Mouse (Mus musculus) heart, embryonic 11.5 days (tissue): ENCODE measurements around the gene Itgb6. TPM values are rescaled to one million over a fixed set of nuclear protein-coding genes. Genes with fewer than 3 reads are reported as not detected.

ENCODE experiments used
- ATAC-seq: fragments of 200-750 bp; cut with Nextera tagmentation; replicated peaks from 2 replicates; pipeline ENCODE4 v1.8.0; 2017; ENCODE audit warnings: moderate library complexity; ENCODE audit not compliant: insufficient number of reproducible peaks, low FRiP score, low TSS enrichment
- H3K27ac ChIP-seq: fragments of 300-500 bp; sonication (generic); 2 replicates; pipeline ENCODE4 v1.5.1; 2014; ENCODE audit warnings: mild to moderate bottlenecking, low read depth, low read length
- H3K27me3 ChIP-seq: fragments of 300-500 bp; sonication (generic); 2 replicates; pipeline ENCODE4 v1.6.1; 2014; ENCODE audit warnings: mild to moderate bottlenecking, low read length, mixed read lengths; ENCODE audit not compliant: control insufficient read depth, insufficient read depth
- H3K36me3 ChIP-seq: fragments of 300-500 bp; sonication (generic); 2 replicates; pipeline ENCODE4 v1.6.1; 2014; ENCODE audit warnings: mild to moderate bottlenecking, low read length, moderate library complexity, mixed read lengths; ENCODE audit not compliant: control insufficient read depth, insufficient read depth
- H3K4me1 ChIP-seq: fragments of 300-500 bp; sonication (generic); 2 replicates; pipeline ENCODE4 v1.6.1; 2014; ENCODE audit warnings: low read length; ENCODE audit not compliant: control insufficient read depth, insufficient read depth
- H3K4me2 ChIP-seq: fragments of 300-500 bp; sonication (generic); 2 replicates; pipeline ENCODE4 v1.6.1; 2014; ENCODE audit warnings: mild to moderate bottlenecking, moderate library complexity
- H3K4me3 ChIP-seq: fragments of 300-500 bp; sonication (generic); 2 replicates; pipeline ENCODE4 v1.5.1; 2014; ENCODE audit warnings: low read depth, low read length
- H3K9ac ChIP-seq: fragments of 300-500 bp; sonication (generic); 2 replicates; pipeline ENCODE4 v1.6.1; 2014; ENCODE audit warnings: mild to moderate bottlenecking, low read depth, low read length, moderate library complexity
- H3K9me3 ChIP-seq: fragments of 300-500 bp; sonication (generic); replicated peaks from 2 replicates; pipeline ENCODE4 v1.6.1; 2016; ENCODE audit warnings: low read length; ENCODE audit not compliant: control insufficient read depth
- WGBS: fragments of 180-500 bp; shearing (Covaris S2); extraction: QIAGEN DNeasy Blood & Tissue Kit; methylation state at CpG from one replicate; pipeline ENCODE4 v1.1.7; 2014; ENCODE audit not compliant: insufficient replicate concordance; 5-methylcytosine and 5-hydroxymethylcytosine counted together
- polyA plus RNA-seq: library from polyadenylated mRNA; unstranded; fragments of >200 nt; fragmentation: Nextera tagmentation; extraction: Ambion mirVana; gene quantifications from 2 replicates; pipeline ENCODE4 v1.2.1, GENCODE M21; 2014

The Itgb6 gene
- polyA plus RNA-seq, 1 experiment from 2014 or later: 0.20 TPM

DNA sequence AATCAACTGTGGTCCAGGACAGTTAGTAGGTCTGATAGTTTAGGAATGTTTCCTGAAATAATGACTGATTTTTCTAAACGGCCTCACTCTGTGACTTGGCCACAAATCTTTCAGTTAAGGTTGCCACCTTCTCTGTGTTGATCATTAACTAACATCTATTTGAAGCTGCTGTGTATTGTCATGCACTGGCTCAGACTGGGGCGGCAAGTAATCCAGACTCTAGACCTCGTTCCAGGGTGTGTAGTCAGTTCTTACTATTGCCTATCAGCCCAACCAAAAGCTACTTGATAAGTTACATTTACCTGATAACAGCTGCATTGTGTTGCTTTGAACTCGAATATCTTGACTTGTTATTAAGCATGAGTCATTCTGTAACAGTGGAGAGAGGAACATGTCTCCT, 67.6 kb downstream of the Itgb6 start:
- H3K9me3 ChIP-seq: no peaks in the 10 kb centered on the region
- no peak overlapping the region for H3K4me2 ChIP-seq
- ATAC-seq: no peak
- WGBS: 40% methylated on average over 4 of the region's 4 CpGs
- no peaks in the 10 kb centered on the region for H3K27me3 ChIP-seq
- H3K9ac ChIP-seq: no peak overlapping the region
- H3K36me3 ChIP-seq: no peaks in the 10 kb centered on the region
- no peaks in the 10 kb centered on the region for H3K4me1 ChIP-seq
- no peak overlapping the region for H3K27ac ChIP-seq
- H3K4me3 ChIP-seq: no peak overlapping the region

DNA sequence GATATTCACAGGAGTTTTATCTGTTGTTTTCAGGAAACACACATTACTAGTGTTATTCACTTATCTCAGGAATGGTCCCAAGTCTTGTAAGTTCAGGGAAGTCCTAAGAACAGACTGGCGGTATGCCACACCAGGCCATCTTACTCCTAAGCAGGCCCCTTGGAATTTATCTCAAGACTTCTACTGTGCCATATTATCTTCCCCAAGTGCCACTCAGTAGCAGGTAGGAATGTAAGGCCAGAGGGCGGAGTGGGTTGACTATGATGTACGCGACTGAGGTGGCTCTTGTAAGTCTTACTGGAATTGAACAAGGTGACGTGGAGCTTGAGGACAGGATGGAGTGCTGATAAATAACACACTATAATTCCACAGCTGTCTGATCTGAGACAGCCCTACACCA, 72.3 kb downstream of the Itgb6 start:
- Histone ChIP-seq H3K27ac (no peak overlapping the region), H3K36me3 (no peaks in the 10 kb centered on the region), H3K9me3 (no peaks in the 10 kb centered on the region), H3K4me1 (no peaks in the 10 kb centered on the region), H3K4me3 (no peak overlapping the region), H3K9ac (no peak overlapping the region), H3K4me2 (no peak overlapping the region), H3K27me3 (no peaks in the 10 kb centered on the region)
- 75% methylated on average over 5 of the region's 5 CpGs for WGBS
- ATAC-seq: no peak

DNA sequence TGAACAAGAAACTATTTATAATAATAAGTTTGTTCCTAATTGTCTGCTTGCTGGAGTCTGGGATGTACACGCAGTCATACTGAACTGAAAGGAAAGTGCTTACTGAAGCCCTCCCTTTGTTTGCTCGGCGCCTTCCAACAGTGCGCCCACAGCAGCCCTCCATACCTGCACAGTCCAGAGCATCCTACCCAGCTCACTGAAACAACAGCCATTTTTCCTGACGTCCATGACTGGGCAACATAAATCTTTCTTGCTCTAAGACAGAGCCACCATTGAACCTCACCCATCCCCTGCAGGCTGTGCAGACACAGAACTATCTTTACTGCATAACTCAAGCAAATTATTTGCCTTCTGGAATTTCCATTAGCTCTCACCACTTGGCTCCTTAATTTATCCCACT, 74.8 kb downstream of the Itgb6 start:
- Histone ChIP-seq H3K27me3 (no peaks in the 10 kb centered on the region), H3K4me1 (no peaks in the 10 kb centered on the region), H3K36me3 (no peaks in the 10 kb centered on the region), H3K27ac (no peak overlapping the region), H3K4me2 (no peak overlapping the region), H3K9me3 (no peaks in the 10 kb centered on the region), H3K4me3 (no peak overlapping the region), H3K9ac (no peak overlapping the region)
- ATAC-seq: no peak
- WGBS: 84% methylated on average over 5 of the region's 5 CpGs

DNA sequence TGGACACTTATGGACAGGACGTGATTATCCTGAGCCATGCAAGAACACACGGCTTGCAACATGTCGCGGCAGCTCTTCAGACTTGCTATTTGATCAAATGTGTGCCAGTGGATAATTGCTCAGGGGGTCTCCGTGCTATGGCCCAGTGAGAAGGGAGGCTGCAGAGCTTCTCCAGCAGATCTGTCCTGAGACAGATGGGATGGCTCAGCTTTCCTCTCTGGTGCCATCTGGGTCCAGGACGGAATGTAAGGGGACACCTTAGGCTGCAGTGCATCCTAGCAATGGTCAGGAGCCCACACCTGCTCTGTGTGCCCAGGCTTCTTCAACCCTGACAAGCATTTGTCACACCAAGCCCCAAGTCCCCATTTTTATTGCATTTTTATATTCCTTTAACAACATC, 75.9 kb downstream of the Itgb6 start:
- no peaks in the 10 kb centered on the region for H3K36me3 ChIP-seq
- no peaks in the 10 kb centered on the region for H3K9me3 ChIP-seq
- H3K9ac ChIP-seq: no peak overlapping the region
- H3K4me2 ChIP-seq: no peak overlapping the region
- no peak overlapping the region for H3K4me3 ChIP-seq
- no peak overlapping the region for H3K27ac ChIP-seq
- no peaks in the 10 kb centered on the region for H3K27me3 ChIP-seq
- 83% methylated on average over 6 of the region's 6 CpGs for WGBS
- H3K4me1 ChIP-seq: no peaks in the 10 kb centered on the region
- ATAC-seq: no peak

DNA sequence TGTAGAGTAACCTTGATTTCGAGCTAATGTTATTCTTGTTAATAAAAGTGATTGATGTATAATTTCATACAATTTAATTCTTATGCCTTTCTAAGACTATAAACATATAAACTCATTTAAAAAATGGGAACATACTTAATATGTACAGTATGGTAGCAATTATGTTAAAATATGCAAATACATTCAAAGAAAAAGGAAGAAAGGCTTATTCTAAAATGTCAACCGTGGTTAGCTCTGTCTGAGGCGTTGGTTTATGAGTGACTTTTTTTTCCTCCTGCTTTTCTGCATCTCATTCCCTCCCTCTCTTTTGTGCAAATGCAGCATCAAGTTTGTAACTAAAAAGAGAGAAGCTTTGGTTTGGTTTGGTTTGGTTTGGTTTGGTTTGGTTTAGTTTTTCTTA, 79.0 kb downstream of the Itgb6 start:
- H3K9ac ChIP-seq: no peak overlapping the region
- no peak overlapping the region for H3K4me2 ChIP-seq
- WGBS: 83% methylated on average over 3 of the region's 3 CpGs
- peaks cover 4% of the 10 kb centered on the region for H3K4me1 ChIP-seq
- no peaks in the 10 kb centered on the region for H3K27me3 ChIP-seq
- no peak overlapping the region for H3K27ac ChIP-seq
- H3K36me3 ChIP-seq: no peaks in the 10 kb centered on the region
- no peaks in the 10 kb centered on the region for H3K9me3 ChIP-seq
- ATAC-seq: no peak
- H3K4me3 ChIP-seq: no peak overlapping the region

DNA sequence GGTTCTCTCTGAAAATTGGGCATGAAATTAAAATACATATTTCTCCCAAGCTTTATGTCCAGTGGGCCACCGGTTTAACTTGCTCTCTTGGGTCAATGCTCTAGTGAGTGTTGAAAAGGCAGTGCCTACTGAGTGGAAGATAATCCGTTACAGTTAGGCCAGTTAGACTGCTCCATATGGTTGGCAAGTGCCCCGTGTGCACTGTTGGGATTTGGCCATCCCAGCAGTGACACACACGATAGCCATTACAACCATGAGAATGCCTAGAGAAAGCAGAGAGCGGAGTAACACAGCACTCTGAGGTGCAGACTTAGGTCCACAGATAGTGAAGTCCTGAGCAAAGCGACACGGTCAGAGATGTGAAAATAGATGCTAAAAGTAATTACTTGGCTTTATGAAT, 79.8 kb downstream of the Itgb6 start:
- no peaks in the 10 kb centered on the region for H3K36me3 ChIP-seq
- H3K9me3 ChIP-seq: no peaks in the 10 kb centered on the region
- peaks cover 7% of the 10 kb centered on the region for H3K4me1 ChIP-seq
- no peak overlapping the region for H3K4me2 ChIP-seq
- no peak for ATAC-seq
- H3K9ac ChIP-seq: no peak overlapping the region
- H3K4me3 ChIP-seq: no peak overlapping the region
- 77% methylated on average over 7 of the region's 7 CpGs for WGBS
- no peak overlapping the region for H3K27ac ChIP-seq
- no peaks in the 10 kb centered on the region for H3K27me3 ChIP-seq

DNA sequence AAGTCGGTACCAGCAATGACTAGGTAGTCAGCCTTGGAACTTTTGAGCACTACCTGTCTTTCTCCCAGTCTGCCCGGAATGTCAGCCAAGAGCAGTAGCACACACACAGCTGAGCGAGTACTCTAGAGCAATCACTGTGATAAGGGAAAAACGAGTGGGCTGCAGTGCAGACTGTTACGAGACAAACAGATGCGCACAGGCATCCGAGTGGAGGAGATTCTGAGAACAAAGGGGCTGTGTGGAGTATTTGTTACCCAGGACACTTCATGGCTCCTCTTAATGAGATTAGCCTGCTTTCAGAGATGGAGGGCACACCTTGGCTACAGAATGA, 82.1 kb downstream of the Itgb6 start:
- Histone ChIP-seq H3K9ac (no peak overlapping the region), H3K27me3 (no peaks in the 10 kb centered on the region), H3K36me3 (no peaks in the 10 kb centered on the region), H3K4me1 (peaks cover 17% of the 10 kb centered on the region), H3K27ac (no peak overlapping the region), H3K4me3 (no peak overlapping the region), H3K9me3 (no peaks in the 10 kb centered on the region), H3K4me2 (peak overlapping the region; percentile 40)
- 26% methylated on average over 7 of the region's 7 CpGs for WGBS
- ATAC-seq: no peak

DNA sequence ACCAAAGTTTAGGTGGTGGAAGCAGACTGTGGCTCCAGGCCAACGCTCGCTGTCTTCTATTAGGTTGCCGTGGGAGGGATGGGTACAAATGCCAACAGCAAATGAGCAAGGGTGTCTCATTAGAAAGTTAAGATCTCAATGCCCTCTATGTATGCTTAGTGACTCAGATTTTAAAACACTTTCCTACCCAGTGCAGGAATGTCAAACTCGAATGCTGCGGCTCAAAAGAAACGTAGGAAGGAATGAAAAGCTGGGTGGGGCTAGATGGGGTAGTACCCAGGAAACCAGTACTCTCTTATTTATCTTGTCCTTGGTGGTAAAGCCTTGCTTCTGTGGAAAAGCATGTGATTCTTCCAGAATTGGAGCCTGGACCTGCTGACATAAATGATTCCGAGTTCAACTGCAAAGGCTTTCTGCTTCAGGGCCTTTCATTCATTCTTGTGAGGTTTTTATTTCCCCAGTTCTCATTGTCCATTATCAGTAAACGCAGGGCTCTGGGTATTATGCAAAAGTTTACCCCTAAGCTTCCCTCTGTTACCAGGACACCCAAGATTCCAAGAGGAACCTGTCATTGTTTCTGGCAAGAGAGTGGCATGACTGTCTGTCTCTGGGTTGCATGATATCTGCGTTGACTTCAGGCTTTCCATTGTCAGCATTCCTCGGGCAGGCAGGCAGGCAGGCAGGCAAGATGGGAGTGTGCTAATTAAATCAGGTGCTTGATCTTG, 82.7 kb downstream of the Itgb6 start:
- peak overlapping the region; percentile 40 for H3K4me2 ChIP-seq
- H3K27ac ChIP-seq: no peak overlapping the region
- no peaks in the 10 kb centered on the region for H3K27me3 ChIP-seq
- no peak overlapping the region for H3K9ac ChIP-seq
- H3K4me3 ChIP-seq: no peak overlapping the region
- no peaks in the 10 kb centered on the region for H3K9me3 ChIP-seq
- 62% methylated on average over 10 of the region's 10 CpGs for WGBS
- peaks cover 17% of the 10 kb centered on the region for H3K4me1 ChIP-seq
- no peaks in the 10 kb centered on the region for H3K36me3 ChIP-seq
- no peak for ATAC-seq

DNA sequence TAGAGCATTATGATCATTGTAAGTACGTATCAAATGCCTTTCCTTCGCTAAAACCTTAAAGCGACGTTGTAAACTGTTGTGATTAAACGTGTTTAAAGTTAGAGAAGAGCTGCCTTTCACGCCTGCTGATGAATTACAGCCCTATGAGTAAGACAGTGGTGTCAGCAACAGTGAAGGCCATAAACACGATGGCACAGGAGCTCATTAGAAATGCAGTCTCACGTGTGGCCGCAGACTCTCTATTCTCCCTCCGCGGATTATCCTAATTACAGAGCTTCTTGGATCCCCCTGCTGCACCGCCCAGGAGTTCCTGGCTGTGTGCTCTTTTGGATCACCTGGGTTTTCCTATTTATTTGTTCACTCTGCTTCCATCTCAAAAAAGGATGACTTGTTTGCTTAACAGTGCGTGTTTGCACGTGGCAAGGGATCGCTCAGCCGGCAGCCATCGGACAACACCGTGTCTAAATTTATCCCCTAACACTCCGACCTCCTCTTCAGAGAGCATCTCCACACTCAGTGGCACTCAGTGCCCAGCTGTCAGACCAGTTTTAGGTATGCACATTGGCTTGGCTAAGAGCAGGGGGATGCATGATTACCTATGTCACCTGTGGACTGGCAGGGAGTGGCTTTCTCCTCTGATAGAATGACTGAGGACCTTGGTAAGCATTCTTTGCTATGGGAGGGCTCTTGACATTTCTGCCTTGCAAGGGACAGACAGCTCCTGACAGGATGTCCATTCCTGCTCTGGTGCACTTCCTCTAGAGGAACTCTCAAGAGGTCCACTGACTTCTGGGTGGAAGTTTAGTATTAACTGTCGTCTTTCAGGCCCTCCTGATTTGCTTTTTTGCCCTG, 85.3 kb downstream of the Itgb6 start:
- ATAC-seq: no peak
- Histone ChIP-seq H3K9ac (no peak overlapping the region), H3K27me3 (no peaks in the 10 kb centered on the region), H3K27ac (no peak overlapping the region), H3K4me2 (no peak overlapping the region), H3K4me3 (no peak overlapping the region), H3K4me1 (peaks cover 17% of the 10 kb centered on the region), H3K9me3 (no peaks in the 10 kb centered on the region), H3K36me3 (no peaks in the 10 kb centered on the region)
- 55% methylated on average over 20 of the region's 20 CpGs for WGBS
